Mouse (Mus musculus) MEL (cell line): ENCODE data around the gene Ssu2. TPM values are rescaled to one million over a fixed set of nuclear protein-coding genes. Genes with fewer than 3 reads are reported as not detected.

Experiments used
- DNase-seq: peaks from one replicate; pipeline ENCODE4 v3.0.0; 2011; ENCODE audit warnings: low read depth, low spot score
- H3K27ac ChIP-seq: 2 replicates; pipeline ENCODE4 v1.5.1; 2012; ENCODE audit warnings: low read depth, mild to moderate bottlenecking, control low read depth, low read length, moderate library complexity; ENCODE audit not compliant: control insufficient read depth
- H3K27me3 ChIP-seq, 2 experiments: fragments of 150-350 bp in 1 of 2; sonication (generic) in 1 of 2; 2 replicates each; pipeline ENCODE4 v1.6.1; 2012; ENCODE audit warnings: low read length in 2 of 2, mild to moderate bottlenecking in 2 of 2, improper control_type of control experiment in 1 of 2, moderate library complexity in 1 of 2; ENCODE audit not compliant: insufficient read depth in 2 of 2, control insufficient read depth in 1 of 2
- H3K36me3 ChIP-seq, 2 experiments: 2 replicates each; pipeline ENCODE4 v1.6.1; 2012 to 2014; ENCODE audit warnings: low read length in 2 of 2, improper control_type of control experiment in 1 of 2, inconsistent platforms in 1 of 2, mild to moderate bottlenecking in 1 of 2; ENCODE audit not compliant: insufficient read depth in 2 of 2, control insufficient read depth in 1 of 2
- H3K4me1 ChIP-seq, 2 experiments: fragments of 150-350 bp in 1 of 2; sonication (generic) in 1 of 2; 2 replicates each; pipeline ENCODE4 v1.6.1; 2012; ENCODE audit warnings: low read length in 2 of 2, improper control_type of control experiment in 1 of 2, mild to moderate bottlenecking in 1 of 2; ENCODE audit not compliant: insufficient read depth in 2 of 2, control insufficient read depth in 1 of 2
- H3K4me3 ChIP-seq, 2 experiments: fragments of 150-350 bp in 1 of 2; sonication (generic) in 1 of 2; 2 replicates each; pipeline ENCODE4 v1.5.1; 2012; ENCODE audit warnings: low read depth in 2 of 2, low read length in 2 of 2, mild to moderate bottlenecking in 2 of 2, moderate library complexity in 2 of 2, control low read depth in 1 of 2, improper control_type of control experiment in 1 of 2; ENCODE audit not compliant: control insufficient read depth in 1 of 2, insufficient read depth in 1 of 2
- H3K79me2 ChIP-seq: 2 replicates; pipeline ENCODE4 v1.6.1; 2012; ENCODE audit warnings: mild to moderate bottlenecking, low read length, moderate library complexity; ENCODE audit not compliant: control insufficient read depth, poor library complexity, insufficient read depth
- H3K9ac ChIP-seq: 2 replicates; pipeline ENCODE4 v1.6.1; 2012; ENCODE audit warnings: low read depth, mild to moderate bottlenecking, control low read depth, low read length, moderate library complexity; ENCODE audit not compliant: control insufficient read depth, poor library complexity, severe bottlenecking
- H3K9me3 ChIP-seq: fragments of 150-350 bp; sonication (generic); replicated peaks from 2 replicates; pipeline ENCODE4 v1.6.1; 2012; ENCODE audit warnings: mild to moderate bottlenecking, low read length, improper control_type of control experiment, moderate library complexity; ENCODE audit not compliant: insufficient read depth
- ELF1 ChIP-seq: IDR thresholded peaks from 2 replicates; pipeline ENCODE4 v1.6.1; 2014; ENCODE audit warnings: low read depth, mild to moderate bottlenecking, inconsistent platforms, low read length, improper control_type of control experiment, moderate library complexity
- ETS1 ChIP-seq: IDR thresholded peaks from 2 replicates; pipeline ENCODE4 v1.6.1; 2012; ENCODE audit warnings: low read depth, mild to moderate bottlenecking, inconsistent platforms, low read length, improper control_type of control experiment, moderate library complexity
- GABPA ChIP-seq: IDR thresholded peaks from 2 replicates; pipeline ENCODE4 v1.6.1; 2012; ENCODE audit warnings: low read depth, mild to moderate bottlenecking, inconsistent platforms, low read length, improper control_type of control experiment, moderate library complexity
- GATA1 ChIP-seq: IDR thresholded peaks from 2 replicates; pipeline ENCODE4 v1.6.1; 2011; ENCODE audit warnings: low read depth, low read length, improper control_type of control experiment
- HCFC1 ChIP-seq: IDR thresholded peaks from 2 replicates; pipeline ENCODE4 v1.6.1; 2012; ENCODE audit warnings: low read depth, mild to moderate bottlenecking, inconsistent platforms, low read length, improper control_type of control experiment, moderate library complexity
- JUND ChIP-seq: IDR thresholded peaks from 2 replicates; pipeline ENCODE4 v1.6.1; 2011; ENCODE audit warnings: low read depth, mild to moderate bottlenecking, improper control_type of control experiment, low read length
- KAT2A ChIP-seq: conservative IDR thresholded peaks from 2 replicates; pipeline ENCODE4 v1.6.1; 2012; ENCODE audit warnings: low read depth, low read length, improper control_type of control experiment, inconsistent platforms
- MAFK ChIP-seq: IDR thresholded peaks from 2 replicates; pipeline ENCODE4 v1.6.1; 2011; ENCODE audit warnings: low read depth, mild to moderate bottlenecking, low read length, improper control_type of control experiment, borderline replicate concordance
- MEF2A ChIP-seq: IDR thresholded peaks from 2 replicates; pipeline ENCODE4 v1.6.1; 2014; ENCODE audit warnings: low read depth, mild to moderate bottlenecking, inconsistent platforms, low read length, improper control_type of control experiment; ENCODE audit not compliant: poor library complexity, insufficient replicate concordance, severe bottlenecking; ENCODE audit errors: extremely low read depth
- MYB ChIP-seq: IDR thresholded peaks from 2 replicates; pipeline ENCODE4 v1.6.1; 2011; ENCODE audit warnings: mild to moderate bottlenecking, low read depth, low read length, improper control_type of control experiment
- MYC ChIP-seq: IDR thresholded peaks from 2 replicates; pipeline ENCODE4 v1.6.1; 2011; ENCODE audit warnings: low read depth, mild to moderate bottlenecking, low read length, improper control_type of control experiment, moderate library complexity
- POLR2A ChIP-seq, 2 experiments: IDR thresholded peaks; 2 replicates each; pipeline ENCODE4 v1.6.1; 2011 to 2012; ENCODE audit warnings: low read length in 2 of 2, mild to moderate bottlenecking in 2 of 2, control low read depth in 1 of 2, improper control_type of control experiment in 1 of 2, low read depth in 1 of 2, moderate library complexity in 1 of 2; ENCODE audit not compliant: control insufficient read depth in 1 of 2, insufficient read depth in 1 of 2, poor library complexity in 1 of 2
- POLR2AphosphoS2 ChIP-seq: IDR thresholded peaks from 2 replicates; pipeline ENCODE4 v1.6.1; 2011; ENCODE audit warnings: low read length, improper control_type of control experiment
- TAL1 ChIP-seq: IDR thresholded peaks from 2 replicates; pipeline ENCODE4 v1.6.1; 2012; ENCODE audit warnings: mild to moderate bottlenecking, inconsistent platforms, low read length, moderate library complexity, mixed read lengths
- UBTF ChIP-seq: IDR thresholded peaks from 2 replicates; pipeline ENCODE4 v1.6.1; 2012; ENCODE audit warnings: low read depth, mild to moderate bottlenecking, inconsistent platforms, low read length, improper control_type of control experiment, moderate library complexity, borderline replicate concordance; ENCODE audit not compliant: insufficient read depth
- USF1 ChIP-seq: IDR thresholded peaks from 2 replicates; pipeline ENCODE4 v1.6.1; 2014; ENCODE audit warnings: low read depth, mild to moderate bottlenecking, inconsistent platforms, low read length, improper control_type of control experiment, moderate library complexity
- ZC3H11A ChIP-seq: IDR thresholded peaks from 2 replicates; pipeline ENCODE4 v1.6.1; 2012; ENCODE audit warnings: low read depth, mild to moderate bottlenecking, inconsistent platforms, low read length, improper control_type of control experiment
- ZKSCAN1 ChIP-seq: IDR thresholded peaks from 2 replicates; pipeline ENCODE4 v1.6.1; 2012; ENCODE audit warnings: low read depth, mild to moderate bottlenecking, inconsistent platforms, low read length, improper control_type of control experiment, moderate library complexity
- ZNF384 ChIP-seq: IDR thresholded peaks from 2 replicates; pipeline ENCODE4 v1.6.1; 2012; ENCODE audit warnings: low read depth, mild to moderate bottlenecking, inconsistent platforms, low read length, improper control_type of control experiment
- polyA plus RNA-seq, 2 experiments: library from polyadenylated mRNA; stranded (reverse) in 1 of 2; unstranded in 1 of 2; fragments of >175 nt in 1 of 2; fragments of >200 nt in 1 of 2; gene quantifications; 2 replicates each; pipeline versions ENCODE4 v1.2.1 to v1.2.4; 2012; ENCODE audit warnings: low replicate concordance in 2 of 2, low read depth in 1 of 2; ENCODE audit not compliant: insufficient read length in 2 of 2, insufficient read depth in 1 of 2, missing spikeins in 1 of 2
- total RNA-seq: library from RNA; depleted of rRNA; stranded (reverse); fragments of 300-350 nt; gene quantifications from 2 replicates; pipeline ENCODE4 v1.2.3, GENCODE M21; 2012

Gene Ssu2
- total and polyA plus RNA-seq, 3 experiments: not detected

- no peak for DNase-seq
- Histone ChIP-seq H3K27ac (no peak overlapping the region), H3K4me1 (no peaks in the 10 kb centered on the region), H3K36me3 (no peaks in the 10 kb centered on the region), H3K27me3 (no peaks in the 10 kb centered on the region), H3K79me2 (no peaks in the 10 kb centered on the region)
- TF ChIP-seq GATA1: no peak
- no peak for TF ChIP-seq POLR2A (IDR thresholded peaks at IDR 0.05; ENCODE audit: control insufficient read depth in 1 of 2, insufficient read depth in 1 of 2, low read depth in 1 of 2, low read length in 2 of 2, poor library complexity in 1 of 2)
- no peak for TF ChIP-seq ETS1
- TF ChIP-seq GABPA: no peak
- TF ChIP-seq MYB: no peak
- TF ChIP-seq POLR2AphosphoS2: no peak
- TF ChIP-seq MEF2A: no peak
- TF ChIP-seq MAFK: no peak
- TF ChIP-seq ZC3H11A: no peak
- TF ChIP-seq TAL1: no peak
- TF ChIP-seq HCFC1: no peak
- TF ChIP-seq, all 39 proteins: peak for 0
- no peaks in the 10 kb centered on the region for H3K9me3 ChIP-seq
- no peak overlapping the region for H3K4me3 ChIP-seq
- H3K9ac ChIP-seq: no peak overlapping the region
Measured at GRCm38 (mm10) chr6:112325213-112325612, 62.6 kb downstream of the Ssu2 start.

GRCm38 (mm10) chr6:112322916-112323315, 64.9 kb downstream of the Ssu2 start:
- no peak overlapping the region for H3K9ac ChIP-seq
- no peaks in the 10 kb centered on the region for H3K9me3 ChIP-seq
- H3K36me3 ChIP-seq: no peaks in the 10 kb centered on the region
- H3K4me3 ChIP-seq: no peak overlapping the region
- TF ChIP-seq ELF1: no peak
- no peak for TF ChIP-seq KAT2A
- TF ChIP-seq POLR2A (IDR thresholded peaks at IDR 0.05; ENCODE audit: control insufficient read depth in 1 of 2, insufficient read depth in 1 of 2, low read depth in 1 of 2, low read length in 2 of 2, poor library complexity in 1 of 2): no peak
- no peak for TF ChIP-seq ZKSCAN1
- TF ChIP-seq USF1: no peak
- no peak for TF ChIP-seq ZNF384
- H3K4me1 ChIP-seq: no peaks in the 10 kb centered on the region
- H3K27me3 ChIP-seq: no peaks in the 10 kb centered on the region
- no peak for DNase-seq
- H3K27ac ChIP-seq: no peak overlapping the region
- no peaks in the 10 kb centered on the region for H3K79me2 ChIP-seq

- Histone ChIP-seq H3K27ac (no peak overlapping the region), H3K9me3 (no peaks in the 10 kb centered on the region), H3K27me3 (no peaks in the 10 kb centered on the region), H3K4me1 (no peaks in the 10 kb centered on the region), H3K36me3 (no peaks in the 10 kb centered on the region), H3K79me2 (no peaks in the 10 kb centered on the region)
- no peak for DNase-seq
- TF ChIP-seq MYC (no peak), JUND (no peak), KAT2A (no peak), ZC3H11A (no peak), MEF2A (no peak), ELF1 (no peak), POLR2AphosphoS2 (no peak), ZKSCAN1 (no peak), GABPA (no peak), UBTF (no peak)
- TF ChIP-seq, all 39 proteins: peak for 0
- Histone ChIP-seq H3K4me3 (no peak overlapping the region), H3K9ac (no peak overlapping the region)
Measured at GRCm38 (mm10) chr6:112320679-112321078, 67.1 kb downstream of the Ssu2 start.
